21 mouse cellular contexts compared by ENCODE assay signal in the genomic region with DNA sequence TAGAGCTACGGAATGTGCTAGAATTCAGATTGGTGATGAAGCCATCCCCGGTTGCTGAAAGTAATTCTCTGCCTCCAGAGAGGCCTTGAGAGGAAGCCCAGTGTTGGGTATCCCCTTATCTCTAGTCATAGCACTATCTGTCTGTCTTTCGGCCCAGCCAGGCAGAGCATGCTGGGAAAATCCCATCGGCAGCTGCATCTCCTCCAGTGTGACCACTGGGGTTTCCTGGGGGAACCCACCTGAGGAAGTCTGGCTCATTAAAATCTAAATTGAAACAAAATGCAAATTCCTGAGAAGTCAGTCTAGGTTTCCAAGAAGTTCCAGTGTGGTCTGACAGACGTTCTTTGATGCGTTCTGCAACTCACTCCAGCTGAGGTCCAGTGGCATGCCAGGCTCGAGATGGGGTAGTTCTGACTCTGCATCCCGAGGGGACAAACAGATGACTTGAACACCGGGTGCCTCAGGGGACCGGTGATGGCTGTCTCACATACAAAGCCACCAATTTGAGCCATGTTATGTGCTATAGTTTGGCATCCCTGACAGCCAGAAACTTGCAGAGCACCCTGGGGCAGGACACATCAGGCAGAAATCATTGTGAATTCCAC. TPM values are rescaled to one million over a fixed set of nuclear protein-coding genes. Genes with fewer than 3 reads are reported as not detected.
DNase-seq lines count a peak whose midpoint lies in the region.
"Had no signal": no experiment of that assay in that cellular context is flagged by ENCODE, and none has a peak within 500 bp of the region (broad histone marks: within the 10 kb centered on the region; RNA-seq: fewer than 3 reads in every experiment).

No protein-coding gene starts in this region.

- WGBS in heart, embryonic 10.5 days = 65% methylated on average over 10 of the region's 10 CpGs

- peak overlapping the region; percentile 63; the same call in 1 of the 2 replicates for H3K27ac ChIP-seq in heart, embryonic 10.5 days
- H3K27ac ChIP-seq: embryonic facial prominence, embryonic 13.5 days; heart, embryonic 13.5 days; hindbrain, embryonic 12.5 days; layer of hippocampus, adult 2 months; limb, embryonic 12.5 days; neural tube, embryonic 15.5 days had no signal

- DNase-seq in adrenal gland, postnatal 14 days = peak; percentile 3
- DNase-seq in adrenal gland, adult 2 months = no peak
- DNase-seq in heart, embryonic 10.5 days (ENCODE audit: low spot score) = no peak
- no peak for DNase-seq in heart, adult 18-20 months
- peak; percentile 35 for DNase-seq in testis, postnatal 10 days (ENCODE audit: low spot score)
- no peak for DNase-seq in testis, postnatal 14 days (ENCODE audit: low spot score)
- peak; percentile 2 for DNase-seq in gastrocnemius, postnatal 25 days
- no peak for DNase-seq in left cerebral cortex, adult 18-20 months (ENCODE audit: low spot score in 2 of 2)
- DNase-seq: cerebellum, adult 2 months; heart, postnatal 14 days; kidney, adult 18-20 months; layer of hippocampus, postnatal 36 days; lung, postnatal 10 days had no signal

- peaks cover 71% of the 10 kb centered on the region for H3K4me1 ChIP-seq in heart, embryonic 10.5 days

- H3K27me3 ChIP-seq in heart, embryonic 10.5 days (ENCODE audit: insufficient read depth, poor library complexity, severe bottlenecking) = peaks cover 5% of the 10 kb centered on the region; the same call in 1 of the 2 replicates
- H3K27me3 ChIP-seq: embryonic facial prominence, embryonic 13.5 days; heart, embryonic 13.5 days; hindbrain, embryonic 12.5 days; limb, embryonic 12.5 days; neural tube, embryonic 15.5 days had no signal

- H3K36me3 ChIP-seq in heart, embryonic 10.5 days = no peaks in the 10 kb centered on the region
- H3K36me3 ChIP-seq: embryonic facial prominence, embryonic 13.5 days; heart, embryonic 13.5 days; hindbrain, embryonic 12.5 days; limb, embryonic 12.5 days; midbrain, embryonic 10.5 days; neural tube, embryonic 15.5 days had no signal

- H3K4me3 ChIP-seq in heart, embryonic 10.5 days = no peak overlapping the region
- H3K4me3 ChIP-seq: embryonic facial prominence, embryonic 13.5 days; erythroblast, embryonic 14.5 days; heart, embryonic 13.5 days; hindbrain, embryonic 12.5 days; layer of hippocampus, adult 2 months; limb, embryonic 12.5 days; midbrain, embryonic 10.5 days; neural tube, embryonic 15.5 days had no signal

- H3K9me3 ChIP-seq in heart, embryonic 10.5 days = no peaks in the 10 kb centered on the region
- H3K9me3 ChIP-seq: heart, embryonic 13.5 days; hindbrain, embryonic 12.5 days; limb, embryonic 12.5 days; midbrain, embryonic 10.5 days; neural tube, embryonic 15.5 days had no signal

RNA-seq across cellular contexts. Expression of gene Sik1, which starts 19.8 kb away (rescaled TPM):
- total RNA-seq in adrenal gland, postnatal 14 days (2021) = 47.3 and 100 TPM in 2 replicates
- total RNA-seq in adrenal gland, adult 2 months (2021) = 10 to 100 TPM; 60.5 to 77.1 TPM
- polyA plus RNA-seq in adrenal gland, adult 2 months (2012; rRNA removed) = 23.4 and 48.1 TPM in 2 replicates
- 20.9 and 22.0 TPM in 2 replicates for polyA plus RNA-seq in heart, embryonic 10.5 days (2016; fragmentation: Nextera tagmentation; extraction: Ambion mirVana)
- 10 to 100 TPM; 50.5 to 54.1 TPM for total RNA-seq in heart, adult 18-20 months (2021)
- total RNA-seq in gastrocnemius, postnatal 25 days (2021) = 10 to 100 TPM; 17.2 to 19.6 TPM
- 10 to 100 TPM; 28.3 to 37.8 TPM for total RNA-seq in left cerebral cortex, adult 18-20 months (2021)

Comparison
In these comparisons a context has a peak if more than half of its experiments do, and no peak if none do; other contexts are left out.
1. DNase-seq: peak in adrenal gland, postnatal 14 days (single experiment), testis, postnatal 10 days (single experiment) and gastrocnemius, postnatal 25 days (single experiment); none in adrenal gland, adult 2 months (single experiment), heart, embryonic 10.5 days (single experiment), heart, adult 18-20 months (0 of 2), testis, postnatal 14 days (single experiment) and left cerebral cortex, adult 18-20 months (0 of 2).